ENCODE assay signal across 9 mouse cellular contexts in genomic region chr12:47313413-47313812, GRCm38 (mm10).
DNase-seq lines count a peak whose midpoint lies in the region; ATAC-seq and TF ChIP-seq lines count a peak whose summit lies in the region.
"Had no signal": no experiment of that assay in that cellular context is flagged by ENCODE, and none has a peak within 500 bp of the region (broad histone marks: within the 10 kb centered on the region; RNA-seq: fewer than 3 reads in every experiment).

No protein-coding gene starts in this region.

- no peak overlapping the region for H3K4me3 ChIP-seq in heart, postnatal 0 days (ENCODE audit: low read depth, low read length)
- no peak overlapping the region for H3K4me3 ChIP-seq in heart, embryonic 10.5 days
- no peak overlapping the region for H3K4me3 ChIP-seq in ES-E14 (ENCODE audit: insufficient read depth in 1 of 2, low read depth in 1 of 2, low read length in 2 of 2, poor library complexity in 1 of 2, severe bottlenecking in 1 of 2)
- no peak overlapping the region for H3K4me3 ChIP-seq in layer of hippocampus, adult 2 months
- no peak overlapping the region for H3K4me3 ChIP-seq in neural tube, embryonic 13.5 days

- H3K4me1 ChIP-seq in heart, postnatal 0 days (ENCODE audit: control insufficient read depth, insufficient read depth) = no peaks in the 10 kb centered on the region
- H3K4me1 ChIP-seq in heart, embryonic 10.5 days = no peaks in the 10 kb centered on the region
- H3K4me1 ChIP-seq in ES-E14 (ENCODE audit: control insufficient read depth in 2 of 2, insufficient read depth in 2 of 2, low read length in 2 of 2, poor library complexity in 1 of 2) = no peaks in the 10 kb centered on the region
- H3K4me1 ChIP-seq in neural tube, embryonic 13.5 days (replicated peaks) = no peaks in the 10 kb centered on the region

- in situ Hi-C loops in ES-E14 (cut with MboI; ENCODE audit: low sequenced_read_pairs in 2 of 2, unreplicated experiment in 2 of 2) = no loop called here

- WGBS in heart, postnatal 0 days = 17% methylated on average over 2 of the region's 2 CpGs
- WGBS in heart, embryonic 10.5 days = 25% methylated on average over 2 of the region's 2 CpGs
- 22% methylated on average over 2 of the region's 2 CpGs for WGBS in neural tube, embryonic 13.5 days

- no peak overlapping the region for H3K27ac ChIP-seq in heart, postnatal 0 days (ENCODE audit: low read depth)
- no peak overlapping the region for H3K27ac ChIP-seq in heart, embryonic 10.5 days
- H3K27ac ChIP-seq in ES-E14 (ENCODE audit: insufficient read depth, low read depth, low read length, poor library complexity, severe bottlenecking) = no peak overlapping the region
- no peak overlapping the region for H3K27ac ChIP-seq in layer of hippocampus, adult 2 months
- no peak overlapping the region for H3K27ac ChIP-seq in neural tube, embryonic 13.5 days (replicated peaks)

- no peak overlapping the region for H3K4me2 ChIP-seq in heart, postnatal 0 days (ENCODE audit: low read depth, low read length)
- H3K4me2 ChIP-seq in neural tube, embryonic 13.5 days = no peak overlapping the region

- no peak overlapping the region for H3K9ac ChIP-seq in heart, postnatal 0 days (replicated peaks; ENCODE audit: low read depth, low read length)
- H3K9ac ChIP-seq in ES-E14 (ENCODE audit: insufficient read depth, low read depth, low read length, poor library complexity, severe bottlenecking) = no peak overlapping the region
- H3K9ac ChIP-seq in neural tube, embryonic 13.5 days = no peak overlapping the region

- no peak for ATAC-seq in heart, postnatal 0 days (ENCODE audit: insufficient read depth, low read depth)
- ATAC-seq in neural tube, embryonic 13.5 days (ENCODE audit: low read depth) = peak; percentile 76; the same call in 1 of the 2 replicates

- no peaks in the 10 kb centered on the region for H3K27me3 ChIP-seq in heart, postnatal 0 days (ENCODE audit: control insufficient read depth, insufficient read depth, low read length)
- no peaks in the 10 kb centered on the region for H3K27me3 ChIP-seq in heart, embryonic 10.5 days (ENCODE audit: insufficient read depth, poor library complexity, severe bottlenecking)
- no peaks in the 10 kb centered on the region for H3K27me3 ChIP-seq in neural tube, embryonic 13.5 days

- TF ChIP-seq CTCF in heart, postnatal 0 days (IDR thresholded peaks at IDR 0.05; ENCODE audit: low read depth) = peak; percentile 21; the same call in 1 of the 2 replicates
- peak; percentile 79 for TF ChIP-seq CTCF in layer of hippocampus, adult 2 months (conservative IDR thresholded peaks at IDR 0.05)

- TF ChIP-seq EP300 in heart, postnatal 0 days (IDR thresholded peaks at IDR 0.05; ENCODE audit: low read depth) = no peak

- DNase-seq in heart, postnatal 0 days (ENCODE audit: low spot score) = no peak
- no peak for DNase-seq in heart, embryonic 10.5 days (ENCODE audit: low spot score)
- peak; percentile 21 for DNase-seq in ES-E14 (ENCODE audit: low read depth, low spot score)
- peak; percentile 16 to 31 for DNase-seq in cerebellum, postnatal 36 days
- peak; percentile 15 to 48 for DNase-seq in layer of hippocampus, adult 2 months (ENCODE audit: low spot score in 2 of 2)
- no peak for DNase-seq in spleen, adult 18-20 months
- no peak for DNase-seq in spleen, postnatal 10 days (ENCODE audit: low spot score in 2 of 2)

- no peaks in the 10 kb centered on the region for H3K36me3 ChIP-seq in heart, postnatal 0 days (replicated peaks; ENCODE audit: control insufficient read depth, insufficient read depth, low read length)
- no peaks in the 10 kb centered on the region for H3K36me3 ChIP-seq in heart, embryonic 10.5 days
- H3K36me3 ChIP-seq in ES-E14 (ENCODE audit: control insufficient read depth, insufficient read depth, low read length, poor library complexity, severe bottlenecking) = no peaks in the 10 kb centered on the region
- no peaks in the 10 kb centered on the region for H3K36me3 ChIP-seq in neural tube, embryonic 13.5 days
- H3K36me3 ChIP-seq: G1E had no signal

- H3K9me3 ChIP-seq in heart, postnatal 0 days (replicated peaks; ENCODE audit: control insufficient read depth, low read length) = no peaks in the 10 kb centered on the region
- H3K9me3 ChIP-seq in heart, embryonic 10.5 days = no peaks in the 10 kb centered on the region
- H3K9me3 ChIP-seq in ES-E14 (ENCODE audit: control insufficient read depth, insufficient read depth, low read depth, low read length) = no peaks in the 10 kb centered on the region
- no peaks in the 10 kb centered on the region for H3K9me3 ChIP-seq in neural tube, embryonic 13.5 days
- H3K9me3 ChIP-seq: G1E had no signal

TF ChIP-seq in ES-E14, 5 proteins besides CTCF, POLR2A, EP300 and RAD21:
- TF ChIP-seq HCFC1 (IDR thresholded peaks at IDR 0.05; ENCODE audit: borderline replicate concordance, insufficient read depth, low read length) (no peak), ZC3H11A (IDR thresholded peaks at IDR 0.05; ENCODE audit: borderline replicate concordance, low read depth, low read length) (0 out of 2 replicates have a peak, but pooled peaks have one; percentile 4), ZNF384 (IDR thresholded peaks at IDR 0.05; ENCODE audit: low read depth, low read length) (no peak)

Comparison
In these comparisons a context has a peak if more than half of its experiments do, and no peak if none do; other contexts are left out.
1. DNase-seq: peak in ES-E14 (single experiment), cerebellum, postnatal 36 days (2 of 2) and layer of hippocampus, adult 2 months (2 of 2); none in heart, postnatal 0 days (single experiment), heart, embryonic 10.5 days (single experiment), spleen, adult 18-20 months (0 of 2) and spleen, postnatal 10 days (0 of 2).